Mouse (Mus musculus): ENCODE measurements around the gene Ptprr. TPM values are rescaled to one million over a fixed set of nuclear protein-coding genes. Genes with fewer than 3 reads are reported as not detected.

Gene Ptprr
- total RNA-seq, 2 experiments from 2014 or later = 0.29 to 0.47 TPM

DNA sequence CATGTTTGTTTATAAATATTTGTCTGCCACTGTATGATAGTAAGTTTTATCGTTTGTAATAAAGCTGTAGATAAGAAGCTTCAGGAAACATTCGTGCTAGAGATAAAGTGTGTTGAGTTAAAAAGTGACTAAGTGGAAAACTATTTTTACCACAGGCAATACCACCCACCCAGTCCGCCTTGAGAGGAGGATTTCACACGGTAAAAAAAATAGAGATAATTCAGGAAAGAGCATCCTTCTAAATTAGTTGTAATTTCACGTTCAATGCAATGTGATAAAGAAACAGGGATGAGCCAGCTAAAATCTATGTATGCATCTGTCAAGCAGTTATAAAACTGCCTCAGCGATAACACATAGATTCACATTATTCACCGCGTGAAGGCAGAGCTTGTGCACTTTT is 99.0 kb downstream of the Ptprr start:
- DNase-seq = no peak

DNA sequence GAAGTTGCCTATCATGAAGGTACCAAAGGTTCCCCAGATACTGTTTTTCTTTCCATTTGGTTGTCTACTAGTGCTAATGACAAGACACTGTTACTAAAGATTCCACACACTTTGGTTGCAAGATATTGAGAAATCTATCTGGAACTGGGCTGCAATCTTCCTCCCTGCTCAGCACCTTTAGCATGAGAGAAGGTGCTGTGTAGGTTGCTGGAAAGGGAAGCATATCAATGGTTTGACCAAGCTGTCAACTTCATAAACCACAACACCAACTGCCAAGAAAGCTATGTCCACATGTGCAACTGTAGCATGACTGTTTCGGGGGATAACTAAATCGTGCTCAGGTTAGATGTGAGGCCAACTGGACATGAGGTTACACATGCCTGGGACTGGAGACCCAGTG is 103.5 kb downstream of the Ptprr start:
- no peak for DNase-seq

DNA sequence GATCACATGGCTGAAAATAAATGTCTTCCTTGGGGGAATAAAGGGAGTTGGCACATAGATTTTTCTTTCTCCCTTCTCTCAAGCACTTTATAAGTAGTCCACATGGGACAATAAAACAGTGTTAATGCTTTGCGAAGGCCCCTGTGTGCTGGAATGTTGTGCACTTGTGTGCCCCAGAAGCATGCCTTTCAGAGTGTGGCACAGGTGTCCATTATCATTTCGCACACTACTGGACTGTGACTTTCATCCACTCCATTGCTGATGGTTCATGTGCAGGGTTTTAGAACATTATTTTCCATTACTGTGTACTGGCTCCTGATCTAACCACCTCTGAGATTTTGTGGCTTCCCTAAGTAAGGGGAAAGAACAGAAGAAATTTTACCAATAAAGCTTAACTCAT is 105.8 kb downstream of the Ptprr start:
- no peak for DNase-seq

DNA sequence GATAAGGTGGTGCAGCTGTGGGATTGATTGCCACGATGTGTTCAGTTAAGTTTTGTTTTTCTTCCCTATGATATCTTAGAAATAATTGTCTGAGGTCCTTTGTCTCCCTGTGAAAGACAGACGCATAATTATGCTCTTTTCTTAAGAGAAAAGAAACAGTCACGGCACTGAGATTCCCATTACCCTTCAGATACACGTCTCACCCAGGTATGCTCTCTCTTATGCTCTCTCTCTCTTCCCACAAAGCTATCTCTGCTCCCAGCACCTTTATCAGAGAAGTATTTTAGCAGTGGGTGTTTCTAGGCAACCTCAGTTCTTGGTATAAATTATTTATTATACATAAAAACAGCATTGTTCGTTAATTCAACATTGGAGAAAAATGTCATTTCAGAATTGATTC is 107.4 kb downstream of the Ptprr start:
- no peak for DNase-seq

DNA sequence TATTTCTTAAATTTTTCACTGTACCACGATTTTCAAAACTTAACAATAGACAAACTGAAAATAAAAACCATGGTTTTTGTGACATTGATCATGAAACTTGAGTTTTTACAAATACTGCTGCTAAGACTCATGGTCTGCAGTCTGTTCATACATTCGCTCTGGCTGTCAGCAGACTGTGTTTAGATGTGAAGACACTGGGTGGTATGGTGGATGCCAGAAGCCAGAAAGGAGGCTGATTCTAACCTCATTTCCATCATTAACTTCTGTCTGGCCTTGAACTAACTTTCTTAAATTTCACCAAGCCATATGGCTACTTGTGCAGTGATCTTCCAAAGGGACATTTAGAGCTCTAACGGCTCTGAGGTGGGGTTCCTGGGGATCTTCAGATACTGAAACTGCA is 112.4 kb downstream of the Ptprr start:
- no peak for DNase-seq

DNA sequence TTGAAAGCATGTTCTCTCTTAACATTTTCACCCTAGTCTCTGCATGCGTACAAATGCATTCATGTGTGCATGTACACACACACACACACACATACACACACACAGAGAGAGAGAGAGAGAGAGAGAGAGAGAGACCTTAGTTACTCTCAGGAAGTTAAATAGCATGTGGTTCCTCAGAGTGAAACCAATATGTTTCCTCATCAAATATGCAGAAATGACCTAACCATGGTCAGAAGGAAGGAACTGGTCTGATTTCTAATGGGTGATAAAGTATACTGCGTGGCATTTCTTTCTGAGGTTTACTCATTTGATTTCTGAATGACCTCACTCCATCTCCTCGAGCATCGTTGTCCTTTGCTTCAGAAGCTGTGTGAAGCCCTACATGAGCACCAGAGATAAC is 113.2 kb downstream of the Ptprr start:
- DNase-seq = no peak

DNA sequence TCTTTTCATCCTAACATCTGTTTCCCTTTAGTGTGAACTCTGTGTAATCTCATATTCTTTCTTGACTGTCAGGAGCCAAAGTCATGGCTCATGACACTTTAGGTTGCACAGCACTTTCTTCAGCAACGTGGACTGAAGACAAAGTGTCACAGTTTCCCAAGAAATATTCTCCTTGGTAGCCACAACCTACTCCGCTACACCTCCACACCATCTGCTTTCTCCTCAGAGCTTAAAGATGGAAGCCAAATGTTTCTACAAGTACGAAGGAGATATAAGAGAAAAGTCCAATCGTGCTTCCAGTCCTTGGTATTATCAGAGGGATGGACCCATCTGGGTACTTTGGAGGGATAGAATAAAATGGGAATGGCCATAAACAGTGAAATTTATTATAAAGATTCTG is 114.2 kb downstream of the Ptprr start:
- DNase-seq = no peak

DNA sequence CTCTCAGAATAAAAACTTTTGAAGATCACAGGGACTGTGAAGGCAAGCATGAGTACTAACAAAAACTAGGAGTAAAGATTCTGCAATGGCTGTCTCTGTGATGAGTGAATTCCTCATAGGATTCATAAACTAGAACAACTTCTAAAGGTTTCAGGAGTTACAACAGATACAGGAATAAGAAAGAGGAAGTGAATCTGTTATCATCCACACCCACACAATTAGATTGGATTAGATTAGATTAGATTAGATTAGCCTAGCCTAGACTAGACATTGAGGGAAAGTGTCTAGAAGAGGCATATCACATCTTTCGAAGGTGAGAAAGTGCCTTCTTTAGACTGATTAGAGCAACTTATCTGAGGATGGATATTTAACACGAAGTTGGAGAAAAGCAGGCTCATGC is 117.2 kb downstream of the Ptprr start:
- no peak for DNase-seq

DNA sequence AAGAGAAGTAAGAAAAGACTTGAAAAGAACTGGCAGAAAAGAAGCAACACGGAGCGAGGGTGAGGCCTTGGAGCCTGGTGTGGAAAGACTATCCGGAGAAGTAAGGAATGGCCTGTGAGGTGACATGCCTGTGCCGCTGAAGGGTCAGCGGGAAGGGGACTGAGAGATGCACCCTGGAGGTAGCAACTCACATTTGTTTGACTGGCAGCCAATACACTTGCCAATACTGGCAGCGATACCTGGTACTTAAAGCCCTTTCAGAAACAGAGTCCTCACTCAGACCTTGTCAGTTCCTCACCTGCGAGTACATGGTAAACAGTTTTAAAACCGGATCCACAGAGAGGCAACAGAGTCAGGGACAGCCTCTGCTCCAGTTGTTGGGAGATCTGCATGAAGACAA is 122.2 kb downstream of the Ptprr start:
- DNase-seq = no peak

DNA sequence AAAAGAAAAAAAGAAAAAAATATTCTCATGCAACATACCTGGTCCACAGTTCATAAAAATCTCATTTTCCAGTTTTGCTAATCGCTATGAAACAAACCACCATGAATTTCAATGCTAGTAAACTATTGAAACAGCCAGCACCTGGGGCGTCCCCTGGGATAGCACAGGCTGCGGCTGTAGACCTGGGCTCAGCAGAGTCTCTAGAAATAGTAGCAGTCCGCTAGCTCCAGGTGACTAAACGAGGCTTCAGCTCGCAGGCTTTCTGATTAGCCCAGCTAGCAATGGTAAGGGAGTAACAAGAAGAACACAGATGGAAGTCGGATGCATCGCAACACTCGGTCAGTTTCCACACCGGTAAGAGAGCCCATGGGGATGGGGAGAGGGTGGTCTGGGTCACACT is 125.7 kb downstream of the Ptprr start:
- DNase-seq = no peak

DNA sequence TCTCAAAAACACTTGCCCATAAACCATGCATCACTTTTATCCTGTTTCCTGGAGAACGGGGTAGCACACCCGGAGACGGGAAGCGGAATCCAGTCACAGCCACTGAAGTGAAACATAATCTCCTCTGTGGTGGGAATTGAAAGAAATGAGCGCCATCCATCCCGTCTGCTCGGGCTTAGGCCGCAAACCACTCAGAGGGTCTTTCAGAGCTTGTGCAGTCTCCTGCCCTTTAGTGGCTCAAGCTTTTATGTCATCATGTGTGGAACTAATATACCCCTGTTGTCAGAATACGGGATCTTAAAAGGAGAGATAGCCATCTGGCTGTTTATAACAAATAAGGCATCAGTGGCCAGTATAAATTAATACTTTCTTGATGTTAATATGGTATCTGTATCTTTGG is 128.1 kb downstream of the Ptprr start:
- DNase-seq = no peak

DNA sequence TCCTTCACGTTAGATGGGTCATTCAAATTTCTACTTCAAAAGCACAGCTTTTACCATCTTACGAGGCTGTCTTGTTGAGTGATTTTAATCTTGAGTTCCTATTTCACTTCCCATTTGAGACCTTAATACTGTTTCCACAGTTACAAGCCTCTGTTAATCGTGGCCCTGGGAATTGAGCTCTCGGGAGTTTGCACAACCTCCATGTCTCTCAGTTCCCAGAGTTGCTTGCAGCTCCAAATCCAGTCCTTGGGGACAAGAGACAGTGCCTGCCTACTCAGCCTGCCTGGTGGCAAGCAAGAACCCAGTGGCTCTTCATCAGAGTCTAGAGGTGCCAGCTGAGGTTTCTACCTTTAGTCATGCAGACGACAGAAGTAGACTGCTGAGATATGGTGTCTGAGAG is 136.7 kb downstream of the Ptprr start:
- no peak for DNase-seq

DNA sequence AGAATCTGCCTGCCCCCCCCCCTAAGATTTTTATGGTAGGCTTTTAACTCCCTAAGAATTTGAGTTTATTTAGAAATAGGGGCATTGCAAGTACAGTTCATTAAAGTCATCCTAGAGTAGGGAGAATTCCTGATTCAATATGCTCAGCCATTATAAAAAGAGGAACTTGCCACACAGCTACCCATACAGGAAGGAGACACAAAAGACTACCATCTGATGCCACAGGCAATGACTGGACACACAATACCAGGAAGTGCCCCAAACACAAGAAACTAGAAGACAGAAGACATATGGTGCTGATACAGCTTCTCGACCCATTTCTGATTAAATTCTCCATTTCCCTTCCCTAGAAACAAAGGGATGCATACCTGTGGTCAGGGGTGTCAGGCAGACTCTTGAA is 138.7 kb downstream of the Ptprr start:
- DNase-seq = no peak

DNA sequence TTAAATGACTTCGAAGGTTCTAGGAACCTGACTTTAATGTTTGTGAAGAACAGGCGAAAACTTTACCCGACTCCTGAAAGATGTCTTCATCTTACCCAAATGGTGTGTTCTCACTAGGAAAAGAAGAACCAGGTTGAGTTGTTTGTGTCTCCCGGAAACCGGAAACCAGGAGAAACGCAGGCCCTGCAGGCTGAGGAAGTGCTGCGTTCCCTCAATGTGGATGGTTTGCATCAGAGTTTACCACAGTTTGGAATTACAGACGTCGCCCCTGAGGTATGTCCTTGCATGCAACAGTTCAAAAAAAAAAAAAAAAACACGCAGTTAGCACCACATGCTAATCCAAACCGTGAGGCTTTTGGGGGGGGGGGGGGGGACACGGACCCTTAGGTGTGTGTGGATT is 144.3 kb downstream of the Ptprr start:
- DNase-seq = no peak

DNA sequence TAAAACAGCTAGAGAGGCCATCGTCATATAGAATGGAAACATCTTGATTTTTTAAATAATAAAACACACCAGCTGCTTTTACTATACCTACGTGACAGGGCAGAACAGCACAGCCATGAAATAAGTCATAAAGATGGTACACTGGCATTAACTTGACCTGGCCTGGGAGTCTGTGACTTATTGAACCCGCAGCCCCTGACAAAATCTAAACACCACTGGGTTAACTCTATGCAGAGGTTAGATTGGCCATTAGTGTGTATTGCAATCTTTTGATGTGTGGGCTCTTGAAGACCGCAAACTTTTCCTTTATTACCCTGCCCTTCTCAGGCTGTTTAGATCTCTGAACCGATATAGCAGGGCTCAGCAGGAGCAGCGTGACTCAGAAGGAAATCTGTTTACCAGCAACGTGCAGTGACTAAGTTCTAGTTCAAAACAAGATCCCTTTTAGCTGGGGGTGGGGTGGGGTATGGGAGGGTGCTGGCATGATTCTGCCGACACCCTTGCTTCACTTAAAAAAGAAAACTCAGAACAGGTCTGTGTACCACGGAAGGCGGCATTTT is 157.4 kb downstream of the Ptprr start:
- no peak for DNase-seq

DNA sequence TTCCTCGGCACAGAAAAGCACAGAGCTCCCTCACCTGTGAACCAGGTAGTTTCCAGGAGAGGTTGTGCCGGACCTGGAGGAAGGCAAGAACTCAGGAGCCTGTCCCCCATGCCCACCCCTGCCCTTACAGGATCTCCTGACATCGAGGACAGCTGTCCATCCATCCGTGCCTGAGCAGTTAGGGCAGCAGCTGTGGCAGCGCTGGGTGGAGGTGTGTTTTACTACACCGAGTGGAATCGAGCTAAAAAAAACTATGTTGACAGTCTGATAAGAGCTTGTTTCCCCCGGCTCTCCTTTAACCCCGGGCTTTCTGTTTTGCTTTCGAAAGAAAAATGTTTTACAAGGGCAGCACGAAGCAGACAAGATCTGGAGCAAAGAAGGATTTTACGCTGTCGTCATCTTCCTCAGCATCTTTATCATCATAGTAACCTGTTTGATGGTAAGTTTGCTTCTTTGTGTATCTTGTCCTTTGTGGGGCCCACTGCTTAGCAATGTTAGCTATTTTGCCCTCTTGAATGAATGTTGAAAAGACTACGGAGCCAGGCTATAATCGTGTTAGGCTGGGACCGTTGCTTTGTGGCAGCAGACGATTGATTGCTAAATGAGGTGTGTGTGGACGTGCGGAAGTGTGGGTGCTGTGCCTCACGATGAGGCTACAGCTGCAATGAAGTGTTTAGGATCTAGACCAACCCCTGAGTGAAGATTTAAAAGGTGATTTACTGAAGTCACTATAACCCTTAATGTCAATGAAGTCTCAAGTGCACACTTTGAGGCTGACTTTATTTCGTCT is 159.6 kb downstream of the Ptprr start:
- DNase-seq = no peak

DNA sequence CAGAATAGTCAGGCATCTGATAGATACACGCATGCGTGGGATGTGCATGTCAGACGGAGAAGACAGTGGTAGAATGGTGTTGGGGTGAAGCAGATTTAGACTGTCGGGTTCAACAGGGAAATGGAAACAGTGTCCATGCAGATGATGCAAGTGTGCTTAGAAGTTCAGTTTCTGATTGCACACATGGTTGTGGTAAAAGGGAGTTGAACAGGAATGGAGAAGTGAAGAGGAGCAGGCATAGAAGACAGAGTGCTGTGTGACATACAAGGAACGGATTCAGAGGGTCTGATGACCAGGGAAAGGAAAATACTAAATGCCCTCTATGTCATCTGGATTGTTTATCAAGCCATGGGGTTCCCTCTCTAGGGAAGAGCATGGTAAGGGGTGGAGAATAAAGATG is 163.2 kb downstream of the Ptprr start:
- DNase-seq = no peak

DNA sequence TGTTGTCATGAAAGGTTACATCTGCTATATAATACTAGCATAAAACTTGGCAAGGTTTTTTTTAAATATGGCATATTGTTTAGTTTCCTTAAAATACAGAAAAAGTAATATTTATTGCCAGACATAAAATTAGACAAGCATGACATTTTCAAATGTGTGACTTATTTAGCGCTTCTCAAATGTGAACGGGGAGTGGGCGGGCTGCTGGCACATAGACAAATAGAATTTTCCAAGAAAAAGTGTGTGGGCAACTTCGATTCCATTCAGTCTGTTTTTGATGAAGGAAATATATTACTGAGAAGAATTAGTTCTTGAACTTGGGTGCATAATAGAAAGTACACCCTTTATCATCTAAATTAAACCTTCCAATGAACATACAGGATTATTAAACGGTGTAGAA is 164.2 kb downstream of the Ptprr start:
- DNase-seq = no peak

DNA sequence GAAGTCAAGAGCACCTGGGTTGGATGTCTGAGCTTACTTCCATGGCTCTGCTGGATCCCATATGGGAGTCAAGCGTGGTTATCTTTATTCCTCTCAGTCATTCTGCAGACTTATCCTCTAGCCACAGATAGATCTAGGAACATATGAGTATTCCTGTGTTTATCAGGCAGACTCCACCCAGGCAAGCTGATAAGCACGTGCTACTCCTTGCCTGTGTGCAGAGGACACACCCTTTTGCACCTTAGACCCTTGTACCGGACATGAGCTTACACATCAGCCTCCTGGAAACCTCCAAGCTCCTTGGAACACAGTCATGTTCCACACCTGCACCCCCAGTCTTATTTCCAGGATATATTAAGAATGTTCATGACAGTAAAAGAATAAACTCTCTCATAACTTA is 165.2 kb downstream of the Ptprr start:
- DNase-seq = no peak

DNA sequence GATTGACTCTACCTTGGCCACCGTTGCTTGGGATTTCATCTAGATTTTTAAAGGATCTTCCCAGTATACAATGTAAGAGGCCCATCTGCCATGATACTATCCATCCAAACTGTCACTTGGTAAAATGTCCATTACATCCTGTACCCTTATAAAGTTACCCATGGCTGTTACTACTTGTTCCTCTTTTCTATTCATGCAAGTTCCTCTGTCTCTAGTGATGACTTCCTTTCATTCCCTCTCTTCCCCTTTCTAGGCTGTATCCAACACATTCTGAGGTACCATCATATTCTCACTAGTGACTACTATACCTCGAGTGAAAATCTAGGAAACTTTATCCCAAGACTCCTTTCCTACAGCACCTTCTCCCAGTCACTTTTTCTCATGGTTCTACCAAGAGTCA is 173.7 kb downstream of the Ptprr start:
- no peak for DNase-seq

DNA sequence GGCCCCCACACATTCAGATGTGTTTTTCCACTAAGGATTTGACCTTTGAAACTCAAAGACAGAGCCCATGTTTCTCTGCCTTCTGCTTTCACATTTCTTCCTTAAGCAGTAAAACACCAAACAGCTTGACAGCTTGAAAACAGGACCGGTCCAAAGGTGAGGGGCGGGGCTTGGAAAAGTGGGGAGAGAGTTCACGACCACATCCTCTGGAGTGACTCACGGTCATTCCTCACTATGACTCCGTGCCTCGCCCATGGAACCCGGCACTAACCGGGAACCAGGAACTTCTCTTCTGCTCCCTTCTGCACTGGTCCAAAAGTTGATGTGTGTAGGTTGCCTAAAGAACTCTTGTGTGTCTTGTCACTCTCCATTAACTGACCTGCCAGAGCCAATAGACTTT is 174.3 kb downstream of the Ptprr start:
- no peak for DNase-seq

DNA sequence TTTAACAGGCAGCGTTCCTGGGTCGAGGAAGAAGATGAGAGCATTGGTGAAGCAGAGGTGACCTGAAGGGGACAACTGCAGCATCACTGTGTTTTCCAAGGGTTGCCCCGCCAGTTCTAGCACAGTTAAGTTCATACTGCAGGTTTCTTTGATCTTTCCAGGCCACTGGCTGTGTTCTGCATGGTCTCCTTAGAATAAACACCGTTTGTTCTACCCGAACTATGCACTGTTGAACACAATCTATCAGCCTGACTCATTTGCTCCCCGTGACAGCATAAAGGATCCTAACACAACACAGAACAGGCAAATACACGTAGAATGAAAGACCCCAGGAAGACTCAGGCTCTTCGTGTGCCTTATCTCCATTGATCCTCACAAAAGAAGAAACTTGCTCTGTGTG is 176.4 kb downstream of the Ptprr start:
- no peak for DNase-seq

DNA sequence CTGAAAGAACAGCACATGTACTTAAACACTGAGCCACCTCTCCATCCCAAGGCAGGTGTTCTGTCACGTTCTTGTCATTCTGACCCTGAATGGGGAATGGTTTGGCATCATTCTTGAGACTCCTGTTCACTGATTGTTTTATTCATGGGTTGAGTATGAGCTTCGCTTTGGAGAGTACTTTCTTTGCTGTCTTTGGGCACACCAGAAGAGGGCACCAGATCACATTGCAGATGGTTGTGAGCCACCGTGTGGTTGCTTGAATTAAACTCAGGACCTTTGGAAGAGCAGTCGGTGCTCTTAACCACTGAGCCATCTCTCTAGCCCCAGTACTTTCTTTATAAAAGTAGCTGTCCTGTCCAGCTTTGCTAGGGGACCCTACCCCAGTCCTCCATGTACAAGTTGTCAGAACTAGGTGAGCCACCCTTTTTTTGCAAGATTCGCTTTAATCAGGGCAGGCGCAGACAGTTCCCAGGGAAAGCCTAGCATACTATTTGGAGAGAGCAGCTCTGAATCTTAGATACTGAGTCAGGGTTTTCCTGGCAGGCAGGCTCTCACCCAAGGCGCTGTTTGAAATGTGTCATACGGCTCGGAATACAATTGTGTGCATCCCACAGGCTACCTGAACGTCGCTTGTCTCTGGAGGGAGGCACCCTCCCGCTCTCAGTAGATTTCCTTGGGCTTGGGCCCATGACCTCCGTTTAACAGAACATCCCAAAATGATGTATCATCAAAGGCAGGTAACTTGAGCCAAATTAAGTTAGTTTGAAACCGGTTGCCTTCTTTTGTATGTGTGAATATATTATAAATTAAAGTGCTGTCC is 178.8 kb downstream of the Ptprr start:
- no peak for DNase-seq
